8 mouse cellular contexts compared by ENCODE assay signal in genomic region chr14:57797991-57798931, GRCm38 (mm10). TPM values are rescaled to one million over a fixed set of nuclear protein-coding genes. Genes with fewer than 3 reads are reported as not detected.
DNase-seq lines count a peak whose midpoint lies in the region; ATAC-seq and TF ChIP-seq lines count a peak whose summit lies in the region.

TSS of gene Sap18 (plus strand) at chr14:57798180.

- TF ChIP-seq POLR2A in CH12.LX (IDR thresholded peaks at IDR 0.05; ENCODE audit: low read depth, low read length) = peak; percentile 89

- H3K36me3 ChIP-seq in CH12.LX (replicated peaks in 1 of 2; ENCODE audit: control insufficient read depth in 1 of 2, insufficient read depth in 1 of 2, low read length in 1 of 2) = peaks cover 20 to 30% of the 10 kb centered on the region in 2 experiments
- H3K36me3 ChIP-seq in forebrain, embryonic 11.5 days (ENCODE audit: control insufficient read depth, insufficient read depth, low read length) = no peaks in the 10 kb centered on the region; the same call in 1 of the 2 replicates
- peaks cover 13% of the 10 kb centered on the region for H3K36me3 ChIP-seq in heart, embryonic 16.5 days (ENCODE audit: control insufficient read depth, insufficient read depth)
- peaks cover 31% of the 10 kb centered on the region for H3K36me3 ChIP-seq in liver, embryonic 15.5 days (replicated peaks)
- peaks cover 14% of the 10 kb centered on the region for H3K36me3 ChIP-seq in neural tube, embryonic 12.5 days

- peak within 1 kb of the TSS; percentile 100 for H3K4me2 ChIP-seq in CH12.LX (ENCODE audit: insufficient read depth, low read depth, poor library complexity, severe bottlenecking)
- H3K4me2 ChIP-seq in forebrain, embryonic 11.5 days (ENCODE audit: low read depth, low read length, severe bottlenecking) = peak within 1 kb of the TSS; percentile 84
- H3K4me2 ChIP-seq in heart, embryonic 16.5 days (ENCODE audit: low read depth, low read length) = peak within 1 kb of the TSS; percentile 89
- peak within 1 kb of the TSS; percentile 84 for H3K4me2 ChIP-seq in liver, embryonic 15.5 days
- peak within 1 kb of the TSS; percentile 85 for H3K4me2 ChIP-seq in neural tube, embryonic 12.5 days (replicated peaks)

- WGBS in forebrain, embryonic 11.5 days = under 1% methylated on average over 93 of the region's 99 CpGs
- WGBS in heart, embryonic 16.5 days = under 1% methylated on average over 95 of the region's 99 CpGs
- WGBS in liver, embryonic 15.5 days (ENCODE audit: insufficient replicate concordance) = under 1% methylated on average over 99 of the region's 99 CpGs
- WGBS in neural tube, embryonic 12.5 days = under 1% methylated on average over 99 of the region's 99 CpGs

- H3K9me3 ChIP-seq in CH12.LX (replicated peaks; ENCODE audit: low read length) = no peaks in the 10 kb centered on the region
- no peaks in the 10 kb centered on the region for H3K9me3 ChIP-seq in forebrain, embryonic 11.5 days (ENCODE audit: control insufficient read depth, low read length)
- no peaks in the 10 kb centered on the region for H3K9me3 ChIP-seq in heart, embryonic 16.5 days (replicated peaks; ENCODE audit: control insufficient read depth, low read length)
- H3K9me3 ChIP-seq in liver, embryonic 15.5 days (replicated peaks) = no peaks in the 10 kb centered on the region
- H3K9me3 ChIP-seq in neural tube, embryonic 12.5 days = no peaks in the 10 kb centered on the region

- peaks cover 8 to 14% of the 10 kb centered on the region in 2 experiments for H3K4me1 ChIP-seq in CH12.LX (ENCODE audit: control insufficient read depth in 1 of 2, insufficient read depth in 2 of 2)
- peaks cover 4% of the 10 kb centered on the region; the same call in 1 of the 2 replicates for H3K4me1 ChIP-seq in forebrain, embryonic 11.5 days (replicated peaks; ENCODE audit: control insufficient read depth, insufficient read depth, low read length)
- peaks cover 15% of the 10 kb centered on the region for H3K4me1 ChIP-seq in heart, embryonic 16.5 days (ENCODE audit: control insufficient read depth, insufficient read depth, low read length)
- peaks cover 21% of the 10 kb centered on the region for H3K4me1 ChIP-seq in liver, embryonic 15.5 days (replicated peaks)
- H3K4me1 ChIP-seq in neural tube, embryonic 12.5 days = peaks cover 11% of the 10 kb centered on the region

- TF ChIP-seq CTCF in CH12.LX (conservative IDR thresholded peaks at IDR 0.05 in 1 of 2, IDR thresholded peaks at IDR 0.05 in 1 of 2; ENCODE audit: low read depth in 2 of 2, low read length in 2 of 2) = no peak

- ATAC-seq in forebrain, embryonic 11.5 days (replicated peaks; ENCODE audit: low FRiP score) = peak; percentile 98
- ATAC-seq in heart, embryonic 16.5 days (replicated peaks; ENCODE audit: extremely low read depth, insufficient read depth, low FRiP score) = peak; percentile 99
- ATAC-seq in liver, embryonic 15.5 days (ENCODE audit: insufficient read depth) = peak; percentile 97
- ATAC-seq in neural tube, embryonic 12.5 days (ENCODE audit: low FRiP score, low read depth) = peak; percentile 97

- peak; percentile 99 for DNase-seq in CH12.LX (ENCODE audit: extremely low read depth)
- DNase-seq in c-Kit-positive CD71-positive TER-119-negative erythroid progenitor cells, embryonic 14.5 days (ENCODE audit: low read depth) = peak; percentile 98
- DNase-seq in forebrain, embryonic 11.5 days (ENCODE audit: low spot score) = peak; percentile 98
- peak; percentile 98 to 99 for DNase-seq in kidney, postnatal 36 days
- DNase-seq in telencephalon, adult 2 months (ENCODE audit: low read depth, low spot score) = peak; percentile 96

- peaks cover 33% of the 10 kb centered on the region for H3K79me2 ChIP-seq in CH12.LX (replicated peaks; ENCODE audit: control insufficient read depth, extremely low read depth, insufficient read depth, poor library complexity, severe bottlenecking)

- no peak for TF ChIP-seq RAD21 in CH12.LX (IDR thresholded peaks at IDR 0.05; ENCODE audit: low read depth, low read length)

- dilution Hi-C loops in CH12.LX (cut with MboI; ENCODE audit: extremely low pct_ligation_motif_present, extremely low pct_unique_long_range_greater_than_20kb, low sequenced_read_pairs) = no loop called here

- peak within 1 kb of the TSS; percentile 76 to 93 (median 91) for H3K4me3 ChIP-seq in CH12.LX (replicated peaks in 1 of 3; ENCODE audit: low read depth in 2 of 3, low read length in 2 of 3, poor library complexity in 1 of 3)
- peak within 1 kb of the TSS; percentile 69 for H3K4me3 ChIP-seq in forebrain, embryonic 11.5 days (ENCODE audit: low read depth, low read length)
- H3K4me3 ChIP-seq in heart, embryonic 16.5 days (ENCODE audit: low read length) = peak within 1 kb of the TSS; percentile 65
- H3K4me3 ChIP-seq in liver, embryonic 15.5 days (replicated peaks) = peak within 1 kb of the TSS; percentile 87
- peak within 1 kb of the TSS; percentile 76 for H3K4me3 ChIP-seq in neural tube, embryonic 12.5 days

- in situ Hi-C loops in CH12.LX (cut with MboI; ENCODE audit: low pct_ligation_motif_present, low pct_unique_long_range_greater_than_20kb, low sequenced_read_pairs) = no loop called here

- H3K9ac ChIP-seq in CH12.LX (ENCODE audit: insufficient read depth, low read depth) = peak within 1 kb of the TSS; percentile 90
- H3K9ac ChIP-seq in forebrain, embryonic 11.5 days (ENCODE audit: low read length) = peak within 1 kb of the TSS; percentile 82
- H3K9ac ChIP-seq in heart, embryonic 16.5 days (ENCODE audit: low read length) = peak within 1 kb of the TSS; percentile 80
- H3K9ac ChIP-seq in liver, embryonic 15.5 days = peak within 1 kb of the TSS; percentile 83
- H3K9ac ChIP-seq in neural tube, embryonic 12.5 days = peak within 1 kb of the TSS; percentile 88

- H3K27me3 ChIP-seq in CH12.LX (replicated peaks) = peaks cover 8% of the 10 kb centered on the region
- H3K27me3 ChIP-seq in forebrain, embryonic 11.5 days (ENCODE audit: control insufficient read depth, insufficient read depth, low read length) = no peaks in the 10 kb centered on the region
- H3K27me3 ChIP-seq in heart, embryonic 16.5 days (ENCODE audit: control insufficient read depth, insufficient read depth, low read length) = no peaks in the 10 kb centered on the region
- H3K27me3 ChIP-seq in liver, embryonic 15.5 days = no peaks in the 10 kb centered on the region
- H3K27me3 ChIP-seq in neural tube, embryonic 12.5 days (replicated peaks) = no peaks in the 10 kb centered on the region

- H3K27ac ChIP-seq in CH12.LX (ENCODE audit: insufficient read depth, low read depth) = peak within 1 kb of the TSS; percentile 36
- 0 out of 2 replicates have a peak within 1 kb of the TSS, but pooled peaks have one; percentile 7 for H3K27ac ChIP-seq in forebrain, embryonic 11.5 days (ENCODE audit: low read depth, low read length)
- peak within 1 kb of the TSS; percentile 68 for H3K27ac ChIP-seq in heart, embryonic 16.5 days (ENCODE audit: low read length)
- peak within 1 kb of the TSS; percentile 84 for H3K27ac ChIP-seq in liver, embryonic 15.5 days (replicated peaks)
- peak within 1 kb of the TSS; percentile 59; the same call in 1 of the 2 replicates for H3K27ac ChIP-seq in neural tube, embryonic 12.5 days

- no peak for TF ChIP-seq EP300 in CH12.LX (IDR thresholded peaks at IDR 0.05; ENCODE audit: low read length)

TF ChIP-seq in CH12.LX, 34 proteins besides CTCF, POLR2A, EP300 and RAD21 (continues in another document):
- peak; percentile 91 for TF ChIP-seq ELF1 (IDR thresholded peaks at IDR 0.05; ENCODE audit: low read depth, low read length)
- no peak; the same call in 1 of the 2 replicates for TF ChIP-seq MYC (IDR thresholded peaks at IDR 0.05; ENCODE audit: low read depth, low read length)
- no peak for TF ChIP-seq SMC3 (IDR thresholded peaks at IDR 0.05; ENCODE audit: low read depth, low read length)
- TF ChIP-seq ZMIZ1 (IDR thresholded peaks at IDR 0.05; ENCODE audit: low read depth, low read length) = peak; percentile 72; the same call in 1 of the 2 replicates
- TF ChIP-seq USF1 (IDR thresholded peaks at IDR 0.05; ENCODE audit: low read depth, low read length) = no peak
- no peak for TF ChIP-seq RCOR1 (conservative IDR thresholded peaks at IDR 0.05; ENCODE audit: low read depth, low read length)
- TF ChIP-seq TCF12 (IDR thresholded peaks at IDR 0.05; ENCODE audit: low read depth, low read length) = peak; percentile 52; the same call in 1 of the 2 replicates
- TF ChIP-seq CHD2 (IDR thresholded peaks at IDR 0.05; ENCODE audit: low read length) = peak; percentile 98
- TF ChIP-seq MAZ (IDR thresholded peaks at IDR 0.05; ENCODE audit: low read depth, low read length) = no peak
- peak; percentile 51; the same call in 1 of the 2 replicates for TF ChIP-seq MAX (IDR thresholded peaks at IDR 0.05; ENCODE audit: low read length)
- TF ChIP-seq SIN3A (IDR thresholded peaks at IDR 0.05; ENCODE audit: low read length) = peak; percentile 60
- TF ChIP-seq USF2 (conservative IDR thresholded peaks at IDR 0.05; ENCODE audit: low read depth, low read length) = no peak
- TF ChIP-seq MXI1 (IDR thresholded peaks at IDR 0.05; ENCODE audit: low read depth, low read length) = peak; percentile 57; the same call in 1 of the 2 replicates
- TF ChIP-seq ZKSCAN1 (IDR thresholded peaks at IDR 0.05; ENCODE audit: borderline replicate concordance, low read depth, low read length) = no peak
- no peak for TF ChIP-seq PAX5 (IDR thresholded peaks at IDR 0.05; ENCODE audit: low read length)
- TF ChIP-seq POLR2AphosphoS2 (IDR thresholded peaks at IDR 0.05; ENCODE audit: low read depth, low read length) = no peak
- TF ChIP-seq HCFC1 (IDR thresholded peaks at IDR 0.05; ENCODE audit: low read depth, low read length) = peak; percentile 76
- TF ChIP-seq UBTF (IDR thresholded peaks at IDR 0.05; ENCODE audit: low read depth, low read length) = no peak
- TF ChIP-seq JUND (conservative IDR thresholded peaks at IDR 0.05; ENCODE audit: low read depth, low read length) = no peak
- TF ChIP-seq TBP (conservative IDR thresholded peaks at IDR 0.05; ENCODE audit: low read depth, low read length) = peak; percentile 90
- no peak for TF ChIP-seq JUN (IDR thresholded peaks at IDR 0.05; ENCODE audit: insufficient read depth, low read depth, low read length)
- no peak for TF ChIP-seq MAFK (IDR thresholded peaks at IDR 0.05; ENCODE audit: insufficient replicate concordance, low read length)
- peak; percentile 91 for TF ChIP-seq NRF1 (IDR thresholded peaks at IDR 0.05; ENCODE audit: low read depth, low read length)

RNA-seq across cellular contexts. Expression of gene Sap18, which starts in this region (rescaled TPM):
- total RNA-seq in CH12.LX (2012; rRNA removed) = 173 and 243 TPM in 2 replicates
- 33.9 and 49.0 TPM in 2 replicates for total RNA-seq in CH12.LX (2014; rRNA removed)
- 8.3 and 8.8 TPM in 2 replicates for polyA plus RNA-seq in CH12.LX (2012; ENCODE audit: insufficient read length, low read depth)
- 24.1 and 25.9 TPM in 2 replicates for polyA plus RNA-seq in forebrain, embryonic 11.5 days (2014; fragmentation: Nextera tagmentation; extraction: Ambion mirVana)
- polyA plus RNA-seq in heart, embryonic 16.5 days (2015; fragmentation: Nextera tagmentation; extraction: Ambion mirVana) = 15.5 and 16.4 TPM in 2 replicates
- 8.3 and 10.2 TPM in 2 replicates for polyA plus RNA-seq in liver, embryonic 15.5 days (2015; fragmentation: Nextera tagmentation; extraction: Ambion mirVana)
- 24.7 and 26.2 TPM in 2 replicates for polyA plus RNA-seq in neural tube, embryonic 12.5 days (2016; fragmentation: Nextera tagmentation; extraction: Ambion mirVana)

Comparison
In these comparisons a context has a peak if more than half of its experiments do, and no peak if none do; other contexts are left out.
1. Peak in every context shown above with its lines: DNase-seq, ATAC-seq, H3K4me3 ChIP-seq and H3K27ac ChIP-seq.
2. H3K27ac ChIP-seq: peak in every context shown above with its lines; median percentile 84 in liver, embryonic 15.5 days; 68 in heart, embryonic 16.5 days; 59 in neural tube, embryonic 12.5 days; 36 in CH12.LX; 7 in forebrain, embryonic 11.5 days.